Mouse (Mus musculus) erythroblast, embryonic 14.5 days (primary cell): ENCODE measurements around the gene Vmn2r89.

Experiments used
- GATA1 ChIP-seq: IDR thresholded peaks from 2 replicates; pipeline ENCODE4 v1.6.1; 2012; ENCODE audit warnings: low read length, inconsistent platforms, mixed read lengths
- TAL1 ChIP-seq: IDR thresholded peaks from 3 replicates; pipeline ENCODE4 v1.6.1; 2012; ENCODE audit warnings: low read length, inconsistent platforms, mixed read lengths

DNA sequence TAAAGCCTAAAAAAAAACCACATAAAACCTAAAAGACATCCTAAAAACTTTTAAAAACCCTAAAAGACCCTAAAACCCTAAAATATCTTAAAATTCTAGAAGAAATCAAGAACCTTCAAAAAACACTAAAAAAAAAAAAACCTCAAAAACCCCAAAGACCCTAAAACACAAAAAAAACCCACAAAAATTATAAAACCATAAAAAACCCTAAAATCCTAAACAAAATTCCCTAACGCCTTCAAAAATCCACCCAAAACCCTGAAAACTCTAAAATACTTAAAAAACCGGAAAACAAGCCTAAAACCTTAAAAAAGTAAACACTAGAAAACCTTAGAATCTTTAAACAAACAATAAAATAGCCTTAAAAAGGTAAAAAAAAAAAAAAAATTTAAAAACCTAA is 46.3 kb downstream of the Vmn2r89 start:
- TF ChIP-seq GATA1 (no peak), TAL1 (no peak)
